Comparison of ENCODE assay signal across 8 mouse cellular contexts in genomic region chr10:84621826-84622790, GRCm38 (mm10). TPM values are rescaled to one million over a fixed set of nuclear protein-coding genes. Genes with fewer than 3 reads are reported as not detected.
A peak's percentile ranks its signal among the peaks of the same experiment; 100 is the strongest.
DNase-seq lines count a peak whose midpoint lies in the region; ATAC-seq lines count a peak whose summit lies in the region.

Gene Polr3b, plus strand, starts transcription at chr10:84622292.

- peak within 1 kb of the TSS; percentile 72 for H3K4me3 ChIP-seq in hindbrain, embryonic 16.5 days (ENCODE audit: low read length)
- peak within 1 kb of the TSS; percentile 62 for H3K4me3 ChIP-seq in macrophage (ENCODE audit: inconsistent target)

- peak; percentile 95 for DNase-seq in WW6 (ENCODE audit: low read depth, low spot score)
- peak; percentile 74 to 87 for DNase-seq in cerebellum, postnatal 4 days (ENCODE audit: low spot score in 2 of 2)
- peak; percentile 95 for DNase-seq in gastrocnemius, adult 18-20 months (ENCODE audit: low spot score)
- DNase-seq in left cerebral cortex, adult 18-20 months (ENCODE audit: low spot score in 2 of 2): peak; percentile 95 to 96
- DNase-seq in right cerebral cortex, adult 18-20 months: peak; percentile 96
- DNase-seq in urinary bladder, postnatal 10 days (ENCODE audit: low spot score): peak; percentile 74

- no peaks in the 10 kb centered on the region for H3K9me3 ChIP-seq in hindbrain, embryonic 16.5 days (ENCODE audit: control insufficient read depth, low read length)

- H3K4me2 ChIP-seq in hindbrain, embryonic 16.5 days (ENCODE audit: low read length): peak within 1 kb of the TSS; percentile 81

- no peaks in the 10 kb centered on the region for H3K36me3 ChIP-seq in hindbrain, embryonic 16.5 days (ENCODE audit: control insufficient read depth, insufficient read depth, low read length)
- H3K36me3 ChIP-seq in macrophage (ENCODE audit: inconsistent target): no peaks in the 10 kb centered on the region

- H3K27ac ChIP-seq in hindbrain, embryonic 16.5 days (ENCODE audit: low read depth, low read length): peak within 1 kb of the TSS; percentile 95
- H3K27ac ChIP-seq in macrophage: peak within 1 kb of the TSS; percentile 83

- WGBS in hindbrain, embryonic 16.5 days: 9% methylated on average over 53 of the region's 53 CpGs
- WGBS in macrophage (ENCODE audit: missing documents): 9% methylated on average over 53 of the region's 53 CpGs

- H3K4me1 ChIP-seq in hindbrain, embryonic 16.5 days (ENCODE audit: control insufficient read depth, insufficient read depth, low read depth, low read length): peaks cover 14% of the 10 kb centered on the region

- ATAC-seq in hindbrain, embryonic 16.5 days: peak; percentile 98

- peak within 1 kb of the TSS; percentile 75 for H3K9ac ChIP-seq in hindbrain, embryonic 16.5 days (ENCODE audit: low read depth, low read length)

- peaks cover 27% of the 10 kb centered on the region for H3K79me2 ChIP-seq in macrophage (ENCODE audit: inconsistent target)

- H3K27me3 ChIP-seq in hindbrain, embryonic 16.5 days (replicated peaks; ENCODE audit: control insufficient read depth, insufficient read depth, low read length): no peaks in the 10 kb centered on the region

RNA-seq across cellular contexts. Expression of gene Polr3b, which starts in this region (rescaled TPM):
- 1 to 10 TPM; 8.8 to 10.0 TPM for total RNA-seq in gastrocnemius, adult 18-20 months (2021)
- polyA plus RNA-seq in hindbrain, embryonic 16.5 days (2015; fragmentation: Nextera tagmentation; extraction: Ambion mirVana): 13.1 and 14.4 TPM in 2 replicates
- 10 to 100 TPM; 15.0 to 16.3 TPM for total RNA-seq in left cerebral cortex, adult 18-20 months (2021)
- total RNA-seq in macrophage (2018; cell fraction: chromatin; rRNA removed): 10 to 100 TPM; 24.8 to 73.2 (median 47.0) TPM
- 10 to 100 TPM in 20 of 26 experiments, 1 to 10 TPM in 6; 6.2 to 16.7 (median 11.8) TPM for total RNA-seq in macrophage (2018; cell fraction: cytosol; rRNA removed)
- 10 to 100 TPM; 12.2 to 42.3 (median 21.3) TPM for total RNA-seq in macrophage (2018; cell fraction: nucleus; rRNA removed)
- polyA plus RNA-seq in macrophage (2018): 9.6 to 15.9 TPM (median 10.0 TPM) in 3 replicates

Comparison
In these comparisons a context has a peak if more than half of its experiments do, and no peak if none do; other contexts are left out.
1. Peak in every context shown above with its lines: DNase-seq, ATAC-seq, H3K4me3 ChIP-seq and H3K27ac ChIP-seq.